Mouse (Mus musculus): ENCODE results near the gene Rtn1.

DNA sequence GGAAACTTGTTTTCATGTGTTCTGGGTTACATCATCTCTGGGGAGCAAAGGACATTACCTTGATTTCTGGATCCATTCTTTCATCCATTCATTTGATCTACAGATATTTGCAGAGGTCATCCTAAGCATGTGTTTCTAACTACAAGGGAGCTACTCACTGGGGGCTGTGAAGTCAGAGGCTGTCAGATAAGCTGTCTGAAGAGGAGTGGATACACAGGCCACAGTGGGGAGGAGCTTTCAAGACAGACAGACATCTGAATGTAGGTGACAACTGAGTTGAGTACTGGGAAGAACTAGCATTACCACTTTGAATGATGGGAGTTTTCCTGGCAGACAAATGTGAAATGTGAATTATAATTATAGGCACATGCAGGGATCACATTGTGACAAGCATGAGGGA is 168.3 kb downstream of the Rtn1 start:
- TF ChIP-seq CTCF (IDR thresholded peaks at IDR 0.05; ENCODE audit: low read depth, low read length): no peak
- TF ChIP-seq GATA1 (IDR thresholded peaks at IDR 0.05; ENCODE audit: borderline replicate concordance, low read length): no peak
- no peak for TF ChIP-seq POLR2AphosphoS5 (IDR thresholded peaks at IDR 0.05; ENCODE audit: insufficient replicate concordance, low read depth, low read length)
